Mouse (Mus musculus) hindbrain, embryonic 10.5 days (tissue): Measurements from ENCODE around the gene Ddx58. TPM values are rescaled to one million over a fixed set of nuclear protein-coding genes. Genes with fewer than 3 reads are reported as not detected.

Source experiments
- DNase-seq: peaks from one replicate; pipeline ENCODE4 v3.0.0-alpha.2; 2017; ENCODE audit warnings: low spot score
- H3K27ac ChIP-seq: fragments of 300-500 bp; sonication (generic); 2 replicates; pipeline ENCODE4 v1.5.1; 2016; ENCODE audit warnings: mild to moderate bottlenecking, moderate library complexity
- H3K27me3 ChIP-seq: fragments of 300-500 bp; sonication (generic); 2 replicates; pipeline ENCODE4 v1.6.1; 2016; ENCODE audit warnings: mild to moderate bottlenecking; ENCODE audit not compliant: poor library complexity, insufficient read depth, severe bottlenecking
- H3K36me3 ChIP-seq: fragments of 300-500 bp; sonication (generic); 2 replicates; pipeline ENCODE4 v1.6.1; 2016; ENCODE audit warnings: mild to moderate bottlenecking, moderate library complexity
- H3K4me1 ChIP-seq: fragments of 300-500 bp; sonication (generic); replicated peaks from 2 replicates; pipeline ENCODE4 v1.6.1; 2016; ENCODE audit warnings: mild to moderate bottlenecking
- H3K4me3 ChIP-seq: fragments of 300-500 bp; sonication (generic); 2 replicates; pipeline ENCODE4 v1.5.1; 2016; ENCODE audit warnings: mild to moderate bottlenecking, moderate library complexity
- H3K9me3 ChIP-seq: fragments of 300-500 bp; sonication (generic); 2 replicates; pipeline ENCODE4 v1.6.1; 2016; ENCODE audit warnings: mild to moderate bottlenecking, moderate library complexity
- whole genome bisulfite sequencing: fragments of 180-500 bp; shearing (Covaris S2); methylation state at CpG from one replicate; pipeline ENCODE4 v1.1.7; 2016; 5-methylcytosine and 5-hydroxymethylcytosine counted together
- polyA plus RNA-seq: library from polyadenylated mRNA; unstranded; fragments of >200 nt; fragmentation: Nextera tagmentation; extraction: Ambion mirVana; gene quantifications from 2 replicates; pipeline ENCODE4 v1.2.1, GENCODE M21; 2016

Gene Ddx58
- polyA plus RNA-seq, 1 experiment from 2014 or later = 4.2 TPM

DNA sequence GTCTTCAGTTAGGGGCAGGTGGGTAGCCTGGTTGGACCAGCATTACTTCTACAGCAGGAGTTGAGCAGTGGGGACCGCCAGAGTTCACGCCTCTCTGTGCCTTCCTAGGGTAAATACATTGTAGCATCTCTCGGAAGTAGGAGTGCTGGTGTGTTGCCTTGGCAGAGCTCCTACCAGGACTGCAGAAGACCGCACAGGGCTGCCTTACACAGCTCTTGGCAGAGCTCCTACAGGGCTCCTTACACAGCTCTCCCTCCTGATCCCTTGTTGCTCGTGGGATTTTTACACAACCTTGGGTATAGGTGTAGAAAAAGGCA, 81.4 kb downstream of the Ddx58 start:
- Histone ChIP-seq H3K27me3 (no peaks in the 10 kb centered on the region), H3K9me3 (peaks cover 8% of the 10 kb centered on the region), H3K4me3 (no peak overlapping the region), H3K36me3 (peaks cover 22% of the 10 kb centered on the region), H3K4me1 (no peaks in the 10 kb centered on the region), H3K27ac (no peak overlapping the region)
- 90% methylated on average over 5 of the region's 5 CpGs for WGBS
- no peak for DNase-seq

DNA sequence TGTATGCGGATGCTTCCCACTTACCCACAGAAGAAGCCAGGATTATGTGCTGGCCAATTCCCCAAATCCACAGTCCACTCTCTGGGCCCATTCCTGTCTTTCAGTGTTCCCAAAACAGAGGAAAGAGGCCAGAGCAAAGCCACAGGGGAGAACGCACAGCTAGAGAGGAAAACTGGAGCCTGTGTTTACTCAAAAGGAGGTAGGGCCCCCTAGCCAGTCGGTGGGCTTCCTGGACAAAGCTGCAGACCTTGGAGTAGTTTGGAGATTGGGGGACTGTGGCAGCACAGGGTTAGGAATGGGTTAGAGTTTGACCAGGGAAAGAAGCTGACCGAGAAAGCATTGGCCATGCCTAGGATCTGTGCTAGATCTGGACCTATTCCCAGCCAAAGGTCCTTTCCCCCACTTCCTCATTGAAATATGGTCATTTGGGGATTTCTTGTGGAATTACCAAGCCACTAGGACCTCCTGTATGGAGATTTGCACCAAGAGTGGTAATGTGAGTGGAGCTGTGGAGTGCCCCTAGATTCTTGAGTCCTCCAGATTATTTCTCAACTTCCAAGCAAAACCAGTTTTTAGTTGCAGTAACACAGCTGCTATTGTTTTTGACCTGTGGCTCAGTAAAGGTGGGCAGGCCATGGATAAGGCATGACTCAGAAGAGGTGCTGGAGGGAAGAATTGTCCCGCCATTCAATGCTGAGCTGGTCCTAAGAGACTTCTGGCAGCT, 82.0 kb downstream of the Ddx58 start:
- Histone ChIP-seq H3K27me3 (no peaks in the 10 kb centered on the region), H3K36me3 (peaks cover 22% of the 10 kb centered on the region), H3K27ac (no peak overlapping the region), H3K4me3 (no peak overlapping the region), H3K9me3 (peaks cover 8% of the 10 kb centered on the region), H3K4me1 (no peaks in the 10 kb centered on the region)
- DNase-seq = no peak
- WGBS = 78% methylated on average over 5 of the region's 5 CpGs

DNA sequence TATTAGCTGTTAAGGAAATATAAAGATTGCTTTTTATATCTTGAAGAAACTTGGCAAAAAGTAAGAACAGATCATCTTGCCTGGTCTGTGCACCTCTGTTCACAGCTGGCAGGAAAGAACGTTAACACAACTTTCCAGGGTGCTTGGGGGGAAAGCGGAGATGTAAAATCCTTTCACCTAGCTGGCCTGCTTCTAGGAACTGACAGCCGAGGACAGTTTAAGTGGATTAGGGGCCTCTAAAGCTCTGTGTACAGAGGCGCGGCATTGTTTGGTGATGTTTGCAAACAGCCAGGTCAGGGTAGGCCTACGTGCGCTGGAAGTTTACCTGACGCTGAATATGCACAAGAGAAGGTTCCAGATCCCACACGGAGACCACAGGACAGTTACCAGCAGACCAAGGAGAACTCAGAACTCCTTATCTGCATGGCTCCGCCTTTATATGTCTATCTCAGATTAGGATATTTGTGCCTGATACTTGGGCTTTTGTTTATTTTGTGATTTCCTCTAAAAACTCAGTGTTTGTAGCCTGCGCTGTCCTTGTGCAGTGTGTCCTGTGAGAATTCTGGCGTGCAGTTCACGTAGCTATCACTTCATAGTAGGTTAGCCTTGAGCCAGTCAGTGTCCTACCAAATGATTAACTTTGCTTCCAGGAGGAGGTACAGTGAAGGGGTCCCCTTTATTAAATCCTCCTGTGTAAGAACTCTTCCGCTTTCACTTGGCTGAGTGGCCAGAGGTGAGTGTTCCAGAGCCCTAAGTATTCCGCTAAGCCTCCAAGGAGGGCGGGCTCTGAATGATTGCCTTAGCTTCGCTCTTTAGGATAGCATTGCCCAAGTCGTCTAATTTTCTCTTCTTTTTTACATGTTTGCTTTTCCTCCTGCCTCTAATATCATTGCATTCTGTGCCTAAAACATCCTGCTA, 82.8 kb downstream of the Ddx58 start:
- H3K9me3 ChIP-seq = peaks cover 8% of the 10 kb centered on the region
- no peaks in the 10 kb centered on the region for H3K4me1 ChIP-seq
- no peak overlapping the region for H3K4me3 ChIP-seq
- 84% methylated on average over 18 of the region's 18 CpGs for WGBS
- peaks cover 21% of the 10 kb centered on the region for H3K36me3 ChIP-seq
- no peak for DNase-seq
- no peaks in the 10 kb centered on the region for H3K27me3 ChIP-seq
- H3K27ac ChIP-seq = no peak overlapping the region

DNA sequence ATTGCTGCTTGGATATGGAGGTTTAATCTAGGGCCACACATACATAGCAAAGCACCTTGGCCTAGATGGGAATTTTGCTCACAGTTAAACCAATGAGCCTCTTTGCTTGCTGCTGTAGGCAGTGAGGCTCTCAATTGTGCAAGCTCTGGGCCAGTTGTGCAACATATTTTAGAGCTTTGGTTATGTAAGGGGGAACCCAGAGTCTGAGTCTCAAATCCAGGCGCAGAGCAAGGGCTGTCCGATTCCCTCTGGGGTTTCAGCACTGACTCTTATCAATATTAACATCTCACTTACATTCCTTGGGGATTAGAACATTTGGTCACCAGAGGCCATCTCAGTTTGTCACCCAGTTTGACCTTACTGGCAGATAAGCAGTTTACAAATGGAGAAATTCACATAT, 83.5 kb downstream of the Ddx58 start:
- H3K36me3 ChIP-seq = peaks cover 16% of the 10 kb centered on the region
- H3K4me1 ChIP-seq = no peaks in the 10 kb centered on the region
- WGBS = 73% methylated on average over 2 of the region's 2 CpGs
- no peak overlapping the region for H3K4me3 ChIP-seq
- no peaks in the 10 kb centered on the region for H3K27me3 ChIP-seq
- DNase-seq = no peak
- peaks cover 8% of the 10 kb centered on the region for H3K9me3 ChIP-seq
- H3K27ac ChIP-seq = no peak overlapping the region

DNA sequence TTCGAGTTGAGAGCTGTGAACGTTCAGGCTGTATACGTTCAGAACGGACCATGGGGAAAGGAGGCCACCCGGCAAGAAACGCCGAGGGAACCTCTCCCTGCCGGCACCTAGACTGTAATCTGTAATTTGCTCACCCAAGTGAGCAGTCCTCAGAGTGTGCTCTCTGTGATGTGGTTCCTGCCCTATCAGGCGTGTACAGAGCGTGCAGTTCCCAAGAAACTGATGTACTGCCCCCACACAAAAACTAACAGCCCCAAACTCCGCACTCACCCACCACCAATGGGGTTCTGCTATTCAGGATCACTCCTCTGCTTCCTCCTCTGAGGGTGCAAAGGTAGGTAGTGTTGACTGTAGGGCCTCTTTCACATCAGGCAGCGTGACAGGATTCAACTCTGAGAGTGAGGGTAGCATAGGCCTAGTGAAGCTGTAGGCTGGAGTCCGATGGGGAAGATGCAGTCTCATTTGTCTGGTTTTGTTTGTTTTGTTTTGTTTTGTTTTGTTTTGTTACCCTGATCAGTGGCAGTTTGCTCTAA, 84.1 kb downstream of the Ddx58 start:
- no peak for DNase-seq
- Histone ChIP-seq H3K36me3 (peaks cover 9% of the 10 kb centered on the region), H3K4me3 (no peak overlapping the region), H3K4me1 (no peaks in the 10 kb centered on the region), H3K27me3 (no peaks in the 10 kb centered on the region), H3K27ac (no peak overlapping the region), H3K9me3 (peaks cover 3% of the 10 kb centered on the region; the same call in 1 of the 2 replicates)
- WGBS = 90% methylated on average over 13 of the region's 13 CpGs

DNA sequence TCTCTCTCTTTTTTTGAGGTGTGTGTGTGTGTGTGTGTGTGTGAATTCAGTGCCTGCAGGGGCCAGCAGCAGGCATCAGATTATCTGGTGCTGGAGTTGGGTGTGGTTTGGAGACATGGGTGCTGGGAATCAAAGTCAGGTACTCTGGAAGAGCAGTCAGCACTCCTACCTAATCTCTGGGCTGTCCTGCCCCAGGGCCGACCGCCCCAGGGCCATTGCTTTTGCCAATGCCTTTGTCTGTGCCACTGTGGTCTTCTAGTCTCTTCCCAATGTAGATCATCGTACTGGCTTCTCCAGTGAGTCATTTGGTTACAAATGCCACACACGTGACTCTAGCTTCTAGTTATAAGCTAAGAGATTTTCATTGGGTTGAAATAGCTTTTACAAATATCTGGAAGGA, 84.9 kb downstream of the Ddx58 start:
- 93% methylated on average over 4 of the region's 4 CpGs for WGBS
- Histone ChIP-seq H3K27ac (no peak overlapping the region), H3K4me3 (no peak overlapping the region)

More for the DNA sequence above, 84.9 kb downstream of the Ddx58 start:
- no peak for DNase-seq
- no peaks in the 10 kb centered on the region for H3K4me1 ChIP-seq
- peaks cover 6% of the 10 kb centered on the region; the same call in 1 of the 2 replicates for H3K36me3 ChIP-seq
- H3K9me3 ChIP-seq = no peaks in the 10 kb centered on the region
- no peaks in the 10 kb centered on the region for H3K27me3 ChIP-seq

Other genes with a start within 250 kb of the Ddx58 start
- 54.9 and 56.2 TPM in 2 replicates for gene Aco1, start 96.7 kb downstream of the Ddx58 start, polyA plus RNA-seq
- gene Smim27, start 29.8 kb upstream of the Ddx58 start, polyA plus RNA-seq = 26.0 and 26.6 TPM in 2 replicates
- gene Topors, start 30.0 kb upstream of the Ddx58 start, polyA plus RNA-seq = 38.4 and 45.2 TPM in 2 replicates
- 317 and 344 TPM in 2 replicates for gene Ndufb6, start 39.6 kb upstream of the Ddx58 start, polyA plus RNA-seq
- gene Tmem215, start 232.4 kb upstream of the Ddx58 start, polyA plus RNA-seq = 0.25 and 0.61 TPM in 2 replicates